Mouse (Mus musculus) lung, postnatal 0 days (tissue): Measurements from ENCODE around the gene Coq2.

Experiments
- CTCF ChIP-seq: IDR thresholded peaks from 2 replicates; pipeline ENCODE4 v1.5.1; 2016; ENCODE audit warnings: antibody characterized with exemption, mild to moderate bottlenecking
- EP300 ChIP-seq: IDR thresholded peaks from 2 replicates; pipeline ENCODE4 v1.6.1; 2016; ENCODE audit warnings: antibody characterized with exemption, mild to moderate bottlenecking, control low read depth

GRCm38 (mm10) chr5:100605828-100606229 is 69.1 kb downstream of the Coq2 start:
- no peak for TF ChIP-seq CTCF
- no peak for TF ChIP-seq EP300
